In the genomic region with DNA sequence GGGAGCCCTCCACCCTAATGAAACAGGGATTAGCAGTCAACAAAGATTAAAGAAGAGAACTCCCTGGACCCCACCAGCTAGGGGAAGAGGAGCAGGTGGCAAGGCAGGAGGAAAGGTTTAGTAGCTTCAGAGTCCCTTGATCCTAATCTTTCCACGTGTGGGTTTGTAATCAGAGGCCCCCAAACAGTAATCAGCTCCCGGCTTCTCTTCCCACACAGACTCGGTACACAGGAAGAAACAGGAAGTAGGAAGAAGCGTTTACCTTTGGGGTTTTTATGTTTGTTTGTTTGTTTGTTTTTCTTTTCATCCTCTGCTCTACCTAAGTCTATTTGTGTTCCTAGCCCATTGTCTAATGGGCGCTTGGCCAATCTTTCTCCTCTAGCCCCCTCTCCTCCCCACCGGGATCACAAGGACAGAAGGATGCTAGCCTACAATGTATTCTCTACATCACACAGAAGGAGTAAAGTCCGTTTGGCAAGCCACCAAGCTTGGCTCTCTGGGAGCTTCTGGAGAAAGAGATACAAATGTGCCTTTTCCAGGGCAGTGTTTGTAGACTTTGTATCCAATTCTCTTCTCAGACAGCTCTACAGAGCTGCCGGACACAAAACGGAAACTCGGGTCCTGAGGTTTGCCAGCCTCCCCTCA, we compare ENCODE assay signal across 9 mouse cellular contexts.
DNase-seq lines count a peak whose midpoint lies in the region; ATAC-seq and TF ChIP-seq lines count a peak whose summit lies in the region.
"Had no signal": no experiment of that assay in that cellular context is flagged by ENCODE, and none has a peak within 500 bp of the region (broad histone marks: within the 10 kb centered on the region; RNA-seq: fewer than 3 reads in every experiment).

No protein-coding gene starts in this region.

- H3K9me3 ChIP-seq in heart, postnatal 0 days (replicated peaks; ENCODE audit: control insufficient read depth, low read length), result no peaks in the 10 kb centered on the region
- H3K9me3 ChIP-seq in kidney, embryonic 16.5 days (ENCODE audit: low read length), result no peaks in the 10 kb centered on the region
- H3K9me3 ChIP-seq in forebrain, postnatal 0 days (ENCODE audit: low read length), result no peaks in the 10 kb centered on the region
- no peaks in the 10 kb centered on the region for H3K9me3 ChIP-seq in neural tube, embryonic 15.5 days (replicated peaks)
- H3K9me3 ChIP-seq: forebrain, embryonic 15.5 days had no signal

- no peak for TF ChIP-seq CTCF in heart, postnatal 0 days (IDR thresholded peaks at IDR 0.05; ENCODE audit: low read depth)
- TF ChIP-seq CTCF in forebrain, postnatal 0 days (IDR thresholded peaks at IDR 0.05; ENCODE audit: low read depth), result no peak

- TF ChIP-seq EP300 in heart, postnatal 0 days (IDR thresholded peaks at IDR 0.05; ENCODE audit: low read depth), result no peak

- peaks cover 18% of the 10 kb centered on the region for H3K4me1 ChIP-seq in heart, postnatal 0 days (ENCODE audit: control insufficient read depth, insufficient read depth)
- H3K4me1 ChIP-seq in kidney, embryonic 16.5 days (ENCODE audit: insufficient read depth, low read length), result peaks cover 28% of the 10 kb centered on the region
- H3K4me1 ChIP-seq in forebrain, postnatal 0 days (ENCODE audit: insufficient read depth), result 0 out of 2 replicates have a peak, but pooled peaks cover 3% of the 10 kb centered on the region
- H3K4me1 ChIP-seq in neural tube, embryonic 15.5 days, result 0 out of 2 replicates have a peak, but pooled peaks cover 8% of the 10 kb centered on the region

- H3K4me2 ChIP-seq in heart, postnatal 0 days (ENCODE audit: low read depth, low read length), result no peak overlapping the region
- H3K4me2 ChIP-seq in kidney, embryonic 16.5 days (replicated peaks; ENCODE audit: low read depth, low read length), result no peak overlapping the region
- H3K4me2 ChIP-seq in forebrain, postnatal 0 days (ENCODE audit: low read depth), result no peak overlapping the region
- no peak overlapping the region for H3K4me2 ChIP-seq in neural tube, embryonic 15.5 days
- H3K4me2 ChIP-seq: forebrain, embryonic 15.5 days had no signal

- no peak overlapping the region for H3K9ac ChIP-seq in heart, postnatal 0 days (replicated peaks; ENCODE audit: low read depth, low read length)
- H3K9ac ChIP-seq in kidney, embryonic 16.5 days (replicated peaks; ENCODE audit: low read length), result no peak overlapping the region
- H3K9ac ChIP-seq in forebrain, postnatal 0 days, result no peak overlapping the region
- no peak overlapping the region for H3K9ac ChIP-seq in neural tube, embryonic 15.5 days (replicated peaks)
- H3K9ac ChIP-seq: forebrain, embryonic 15.5 days had no signal

- no peaks in the 10 kb centered on the region for H3K36me3 ChIP-seq in heart, postnatal 0 days (replicated peaks; ENCODE audit: control insufficient read depth, insufficient read depth, low read length)
- no peaks in the 10 kb centered on the region for H3K36me3 ChIP-seq in kidney, embryonic 16.5 days (ENCODE audit: insufficient read depth, low read length)
- no peaks in the 10 kb centered on the region for H3K36me3 ChIP-seq in forebrain, postnatal 0 days (ENCODE audit: insufficient read depth)
- no peaks in the 10 kb centered on the region for H3K36me3 ChIP-seq in neural tube, embryonic 15.5 days
- H3K36me3 ChIP-seq: forebrain, embryonic 15.5 days had no signal

- peak overlapping the region; percentile 26 for H3K27ac ChIP-seq in heart, postnatal 0 days (ENCODE audit: low read depth)
- peak overlapping the region; percentile 82 for H3K27ac ChIP-seq in kidney, embryonic 16.5 days (ENCODE audit: low read length)
- H3K27ac ChIP-seq in forebrain, postnatal 0 days (ENCODE audit: low read depth, low read length), result no peak overlapping the region
- H3K27ac ChIP-seq in neural tube, embryonic 15.5 days (replicated peaks), result no peak overlapping the region
- H3K27ac ChIP-seq: forebrain, embryonic 15.5 days had no signal

- no peak for DNase-seq in heart, postnatal 0 days (ENCODE audit: low spot score)
- no peak for DNase-seq in heart, postnatal 25 days (ENCODE audit: low spot score)
- DNase-seq in right cerebral cortex, postnatal 14 days, result peak; percentile 47
- DNase-seq in right cerebral cortex, postnatal 25 days, result no peak
- DNase-seq in testis, postnatal 10 days (ENCODE audit: low spot score), result peak; percentile 87
- no peak for DNase-seq in forebrain, postnatal 0 days

- H3K4me3 ChIP-seq in heart, postnatal 0 days (ENCODE audit: low read depth, low read length), result no peak overlapping the region
- no peak overlapping the region for H3K4me3 ChIP-seq in kidney, embryonic 16.5 days (ENCODE audit: low read length)
- H3K4me3 ChIP-seq in forebrain, postnatal 0 days (ENCODE audit: low read depth, low read length), result no peak overlapping the region
- H3K4me3 ChIP-seq in neural tube, embryonic 15.5 days (replicated peaks), result no peak overlapping the region
- H3K4me3 ChIP-seq: forebrain, embryonic 15.5 days had no signal

- intact Hi-C loops in heart, postnatal 25 days (cut with DNase I), result no loop called here

- no peak for ATAC-seq in heart, postnatal 0 days (ENCODE audit: insufficient read depth, low read depth)
- no peak for ATAC-seq in kidney, embryonic 16.5 days (ENCODE audit: low FRiP score, low TSS enrichment)
- ATAC-seq in forebrain, postnatal 0 days, result no peak
- ATAC-seq in neural tube, embryonic 15.5 days (ENCODE audit: low FRiP score), result no peak

- WGBS in heart, postnatal 0 days, result 50% methylated on average over 10 of the region's 10 CpGs
- 57% methylated on average over 10 of the region's 10 CpGs for WGBS in kidney, embryonic 16.5 days
- WGBS in forebrain, postnatal 0 days, result 72% methylated on average over 10 of the region's 10 CpGs
- 65% methylated on average over 10 of the region's 10 CpGs for WGBS in neural tube, embryonic 15.5 days

- no peaks in the 10 kb centered on the region for H3K27me3 ChIP-seq in heart, postnatal 0 days (ENCODE audit: control insufficient read depth, insufficient read depth, low read length)
- H3K27me3 ChIP-seq in kidney, embryonic 16.5 days (ENCODE audit: insufficient read depth, low read length), result no peaks in the 10 kb centered on the region
- no peaks in the 10 kb centered on the region for H3K27me3 ChIP-seq in forebrain, postnatal 0 days (ENCODE audit: insufficient read depth, low read length)
- H3K27me3 ChIP-seq in neural tube, embryonic 15.5 days (replicated peaks), result 0 out of 2 replicates have a peak, but pooled peaks cover 5% of the 10 kb centered on the region
- H3K27me3 ChIP-seq: forebrain, embryonic 15.5 days had no signal

Comparison
In these comparisons a context has a peak if more than half of its experiments do, and no peak if none do; other contexts are left out.
1. DNase-seq: peak in right cerebral cortex, postnatal 14 days (single experiment) and testis, postnatal 10 days (single experiment); none in heart, postnatal 0 days (single experiment), heart, postnatal 25 days (single experiment), right cerebral cortex, postnatal 25 days (single experiment) and forebrain, postnatal 0 days (single experiment).
2. H3K27ac ChIP-seq: peak in heart, postnatal 0 days (single experiment) and kidney, embryonic 16.5 days (single experiment); none in forebrain, postnatal 0 days (single experiment) and neural tube, embryonic 15.5 days (single experiment).